Mouse (Mus musculus) gastrocnemius, postnatal 36 days (tissue): ENCODE measurements around the gene 4930535I16Rik. TPM values are rescaled to one million over a fixed set of nuclear protein-coding genes. Genes with fewer than 3 reads are reported as not detected.
"Not testable (repeated sequence)": the region's sequence is repeated elsewhere in the genome, so short reads cannot be mapped to it uniquely, and the experiment has no call there.

Experiments used
- DNase-seq, 2 experiments: peaks; one replicate each; pipeline ENCODE4 v3.0.0; 2022
- intact Hi-C: fragments of 180-260 bp; cut with DNase I; formaldehyde crosslinking; loops from one replicate; pipeline ENCODE4 v1.15.1; 2025
- long read RNA-seq, 2 experiments: library from polyadenylated mRNA; stranded (forward); transcript quantifications; one replicate each; pipeline ENCODE4 v2.0.0; 2021
- total RNA-seq, 2 experiments: library from RNA; stranded (reverse); gene quantifications; 2 replicates each; pipeline ENCODE4 v1.2.3; 2021

4930535I16Rik gene
- not detected for total RNA-seq
- long read RNA-seq, experiment 1 = 0 reads
- long read RNA-seq, experiment 2 = 0 reads

GRCm38 (mm10) chr4:123917548-123918140 lies at the start of gene 4930535I16Rik:
Gene 4930535I16Rik (minus strand): TSS chr4:123918022.
- intact Hi-C loops = no loop called here
- DNase-seq = peak in 1 of 2 experiments; percentile 12

- DNase-seq = no peak
- intact Hi-C loops = loop anchor here (10.0 kb wide), 1 partner anchor 162 kb away; no protein-coding TSS in a partner anchor
Observed at GRCm38 (mm10) chr4:123962721-123963120, 44.9 kb upstream of the 4930535I16Rik start.

GRCm38 (mm10) chr4:123960955-123961354 lies 43.1 kb upstream of the 4930535I16Rik start:
- intact Hi-C loops = loop anchor here (10.0 kb wide), 1 partner anchor 164 kb away; no protein-coding TSS in a partner anchor
- DNase-seq = no peak

DNA sequence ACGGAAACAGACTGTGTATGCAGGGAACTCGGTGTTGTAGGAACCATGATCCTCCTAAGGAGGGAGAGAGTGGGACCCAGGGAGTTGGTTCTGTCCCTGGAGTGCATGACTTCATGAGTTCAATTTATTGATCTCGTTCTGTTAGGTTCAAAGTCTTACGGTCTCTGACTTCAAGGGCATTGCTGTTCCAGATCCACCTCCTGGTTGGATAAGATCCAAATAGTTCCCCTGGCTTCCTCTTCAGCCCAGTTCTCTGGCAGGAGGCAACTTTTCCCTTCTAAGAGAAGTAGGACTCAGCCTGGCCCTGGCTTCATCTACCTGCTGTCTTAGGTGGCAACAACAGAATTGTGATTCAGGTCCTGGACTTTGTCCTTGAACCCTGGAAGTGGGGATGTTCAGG lies 40.1 kb upstream of the 4930535I16Rik start:
- intact Hi-C loops = no loop called here
- no peak for DNase-seq

DNA sequence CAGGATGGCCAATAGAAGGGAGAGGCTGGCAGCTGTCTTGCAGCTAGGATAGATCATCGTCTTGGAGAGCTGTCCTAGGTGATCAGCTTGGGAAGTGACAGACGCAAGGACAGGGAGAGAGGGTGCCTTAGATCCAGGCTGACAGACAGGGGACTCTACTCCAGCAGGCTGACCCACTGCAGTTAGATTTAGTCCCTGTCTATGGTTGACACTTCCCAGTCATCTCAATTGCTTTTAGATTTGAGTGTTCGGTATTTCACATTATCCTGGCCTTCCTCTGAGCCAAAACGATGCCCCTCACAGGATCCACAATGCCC lies 39.6 kb upstream of the 4930535I16Rik start:
- intact Hi-C loops = no loop called here
- DNase-seq = no peak

DNA sequence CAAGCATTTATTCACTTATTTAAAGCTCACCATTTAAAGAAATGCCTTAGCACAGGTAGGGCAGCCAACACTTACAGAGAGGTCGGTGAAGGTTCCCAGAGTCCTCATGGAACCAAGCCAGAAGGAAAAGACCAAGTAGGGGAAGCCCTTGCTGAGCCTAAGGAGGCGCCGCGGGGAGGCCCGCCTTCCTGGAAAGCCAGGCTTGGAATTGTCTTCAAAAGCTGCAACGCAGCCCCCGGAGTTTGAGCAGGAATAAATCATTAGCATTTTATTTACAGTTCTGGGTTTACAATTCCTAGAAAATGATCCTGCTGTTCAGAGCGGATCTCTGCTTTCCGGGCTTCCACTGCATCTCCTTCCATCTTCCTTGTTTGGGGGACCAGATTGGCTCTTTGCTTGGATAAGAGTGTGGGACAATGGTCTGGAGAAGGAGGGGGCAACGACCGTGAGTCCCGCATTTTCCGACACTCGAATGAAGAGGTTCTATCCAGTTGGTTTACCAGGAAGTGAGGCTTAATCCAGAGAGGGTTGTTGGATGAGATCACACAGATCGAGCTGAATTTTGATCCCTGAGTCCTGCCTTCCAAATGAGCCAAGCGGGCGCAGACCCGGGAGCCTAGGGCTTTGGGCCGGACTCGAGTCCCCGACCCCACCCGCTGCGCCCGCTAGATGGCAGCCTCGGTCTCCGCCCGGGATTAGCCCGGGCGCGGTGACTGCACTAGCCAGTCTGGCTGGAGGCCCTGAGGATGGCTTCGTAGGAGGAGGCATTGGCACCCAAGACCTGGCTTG lies 39.1 kb upstream of the 4930535I16Rik start:
- intact Hi-C loops = no loop called here

DNA sequence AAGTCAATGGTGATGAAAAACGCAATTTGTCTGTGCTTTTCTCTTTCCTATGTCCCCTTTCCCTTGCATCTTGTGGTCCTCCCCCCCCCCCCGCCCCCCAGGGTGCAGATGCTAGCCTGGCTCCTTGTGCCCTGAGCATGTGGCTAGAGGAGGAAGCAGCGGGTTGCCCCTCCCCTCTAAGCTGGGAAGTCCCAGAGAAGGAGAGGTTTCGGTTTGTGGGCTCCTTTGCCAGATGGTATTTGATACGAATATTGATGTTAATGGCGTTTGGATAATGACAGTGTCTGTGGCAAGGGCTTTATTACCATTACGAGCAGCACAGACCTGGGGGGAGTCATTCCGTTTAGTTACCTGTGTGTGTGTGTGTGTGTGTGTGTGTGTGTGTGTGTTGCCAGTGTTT lies 34.2 kb upstream of the 4930535I16Rik start:
- intact Hi-C loops = no loop called here

More for the DNA sequence above, 39.1 kb upstream of the 4930535I16Rik start:
- DNase-seq = peak; percentile 64 to 70

GRCm38 (mm10) chr4:123949649-123950048 lies 31.8 kb upstream of the 4930535I16Rik start:
- DNase-seq = no peak
- intact Hi-C loops = no loop called here

More for the DNA sequence above, 34.2 kb upstream of the 4930535I16Rik start:
- no peak for DNase-seq

GRCm38 (mm10) chr4:123948901-123949300 lies 31.1 kb upstream of the 4930535I16Rik start:
- intact Hi-C loops = no loop called here
- no peak for DNase-seq

DNA sequence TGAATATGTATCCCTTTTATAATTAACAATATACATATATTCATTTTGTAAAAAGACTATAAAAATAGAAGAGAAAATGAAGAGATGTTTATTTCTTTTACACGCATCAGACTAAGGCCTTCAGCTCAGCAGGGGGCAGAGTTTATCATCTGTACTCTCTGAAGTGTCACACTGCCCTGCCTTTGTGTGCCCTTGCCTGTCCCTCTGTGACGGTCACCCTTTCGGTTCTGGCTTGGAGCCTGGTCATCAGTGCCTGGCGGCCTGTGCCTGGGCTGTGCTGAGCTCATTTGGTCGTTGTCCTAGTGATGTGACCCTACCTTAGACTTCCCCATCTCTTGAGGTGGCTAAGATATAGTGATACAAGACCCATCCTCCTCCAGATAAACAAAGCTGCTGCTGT lies 29.3 kb upstream of the 4930535I16Rik start:
- intact Hi-C loops = no loop called here
- DNase-seq = no peak

- intact Hi-C loops = no loop called here
- DNase-seq = no peak
Observed at GRCm38 (mm10) chr4:123946701-123947100, 28.9 kb upstream of the 4930535I16Rik start.

DNA sequence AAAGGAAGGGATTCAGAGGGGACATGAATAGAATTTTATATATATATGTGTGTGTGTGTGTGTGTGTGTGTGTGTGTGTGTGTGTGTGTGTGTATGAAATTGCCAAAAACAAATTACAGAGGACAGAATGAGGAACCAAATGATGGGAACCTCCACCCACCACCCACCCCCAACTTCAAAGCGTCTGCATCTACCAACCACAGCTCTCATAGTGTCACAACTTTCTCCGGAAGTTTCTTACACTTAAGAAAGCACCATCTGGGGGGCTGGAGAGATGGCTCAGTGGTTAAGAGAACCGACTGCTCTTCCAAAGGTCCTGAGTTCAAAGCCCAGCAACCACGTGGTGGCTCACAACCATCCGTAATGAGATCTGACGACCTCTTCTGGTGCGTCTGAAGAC lies 23.1 kb upstream of the 4930535I16Rik start:
- intact Hi-C loops, DNase-seq: not testable (repeated sequence)

DNA sequence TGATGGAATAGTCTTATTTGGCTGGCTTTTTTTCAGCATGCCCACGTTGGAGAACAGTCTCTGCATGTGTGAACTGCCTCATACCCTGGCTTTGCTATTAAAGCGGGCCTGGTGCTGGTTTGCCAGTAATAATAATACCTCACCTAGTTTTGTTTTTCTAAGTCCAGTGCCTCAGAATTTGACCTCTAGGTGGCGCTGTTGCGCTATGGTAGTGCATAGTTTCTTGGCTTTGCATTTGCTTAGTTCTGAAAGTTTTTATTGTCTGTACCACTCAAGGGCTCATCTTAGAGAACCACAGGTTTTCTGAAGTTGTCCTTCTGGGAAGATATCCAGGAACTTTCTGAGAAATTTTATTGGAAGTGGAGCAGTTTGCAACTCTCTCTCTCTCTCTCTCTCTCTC lies 22.0 kb upstream of the 4930535I16Rik start:
- peak; percentile 47 to 51 for DNase-seq
- intact Hi-C loops = loop anchor here (5.0 kb wide), 1 partner anchor 732 kb away; no protein-coding TSS in a partner anchor

DNA sequence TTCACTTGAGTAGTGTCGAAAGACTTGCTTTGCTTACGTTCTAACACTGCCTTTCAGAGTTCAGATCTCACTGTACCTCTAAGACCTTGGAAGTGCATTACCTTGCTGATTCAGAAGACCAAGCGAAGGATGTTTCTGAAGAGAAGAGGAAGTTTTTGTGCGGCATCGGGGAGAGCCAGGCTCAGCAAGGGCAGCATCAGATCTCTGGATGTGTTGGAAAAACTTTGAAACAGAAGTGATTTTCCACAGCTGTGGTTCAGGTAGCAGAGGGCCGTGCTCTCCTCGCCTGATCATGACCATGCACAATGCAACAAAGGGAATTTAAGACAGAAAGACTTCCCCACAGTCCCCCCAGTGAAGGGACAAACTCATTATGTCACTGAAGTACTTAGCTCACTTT lies 18.2 kb upstream of the 4930535I16Rik start:
- intact Hi-C loops = loop anchor here (5.0 kb wide), 1 partner anchor 736 kb away; no protein-coding TSS in a partner anchor
- DNase-seq = no peak

- intact Hi-C loops = no loop called here
- no peak for DNase-seq
Observed at GRCm38 (mm10) chr4:123934306-123934705, 16.5 kb upstream of the 4930535I16Rik start.

GRCm38 (mm10) chr4:123929994-123930393 lies 12.2 kb upstream of the 4930535I16Rik start:
- intact Hi-C loops = no loop called here
- DNase-seq = no peak

DNA sequence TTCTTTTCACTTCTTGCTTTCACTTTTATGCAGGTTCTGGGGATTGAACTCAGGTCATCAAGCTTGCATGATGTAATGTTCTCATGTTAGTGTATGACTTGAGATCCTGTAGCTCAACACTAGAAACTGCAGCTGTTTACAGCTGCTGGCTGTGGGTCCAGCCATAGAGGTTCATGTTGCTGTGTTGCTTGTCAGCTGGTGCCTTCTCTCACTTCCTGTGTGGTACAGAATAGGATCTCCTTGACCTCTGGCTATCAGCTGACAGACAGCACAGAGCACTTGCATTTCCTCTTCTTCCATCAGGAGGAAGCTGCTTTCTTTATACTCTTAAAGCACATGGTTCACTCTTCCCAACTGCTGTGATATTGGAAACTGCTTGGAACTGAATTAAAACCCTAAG lies 10.1 kb upstream of the 4930535I16Rik start:
- DNase-seq = no peak
- intact Hi-C loops = no loop called here

DNA sequence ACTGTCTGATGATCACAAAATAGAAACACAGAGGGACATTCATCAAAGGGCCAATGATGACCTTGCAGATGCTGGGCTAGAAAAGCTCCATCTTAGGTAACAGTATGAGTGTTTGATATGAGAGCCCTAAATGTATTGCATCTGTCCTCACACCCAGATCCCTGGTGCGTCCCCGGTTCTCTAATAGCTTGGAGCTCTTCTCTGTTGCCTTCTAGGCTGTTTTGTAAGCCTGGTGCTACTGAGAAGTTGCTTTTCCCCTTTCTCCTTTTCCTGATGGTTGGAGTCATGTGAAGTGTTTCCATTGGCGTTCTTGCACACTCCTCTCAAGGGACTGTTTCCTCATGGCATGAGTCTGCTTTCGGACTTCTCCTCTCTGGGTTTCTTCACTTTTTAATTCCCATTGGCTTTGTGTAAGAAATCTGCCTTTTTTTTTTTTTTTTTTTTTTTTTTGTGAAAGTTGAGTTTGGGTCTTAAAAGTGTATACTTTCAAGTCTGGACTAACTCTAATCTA lies 3.3 kb upstream of the 4930535I16Rik start:
- intact Hi-C loops = no loop called here
- DNase-seq = no peak

- DNase-seq = no peak
- intact Hi-C loops = no loop called here
Observed at GRCm38 (mm10) chr4:123918851-123919250, 1.0 kb upstream of the 4930535I16Rik start.

DNA sequence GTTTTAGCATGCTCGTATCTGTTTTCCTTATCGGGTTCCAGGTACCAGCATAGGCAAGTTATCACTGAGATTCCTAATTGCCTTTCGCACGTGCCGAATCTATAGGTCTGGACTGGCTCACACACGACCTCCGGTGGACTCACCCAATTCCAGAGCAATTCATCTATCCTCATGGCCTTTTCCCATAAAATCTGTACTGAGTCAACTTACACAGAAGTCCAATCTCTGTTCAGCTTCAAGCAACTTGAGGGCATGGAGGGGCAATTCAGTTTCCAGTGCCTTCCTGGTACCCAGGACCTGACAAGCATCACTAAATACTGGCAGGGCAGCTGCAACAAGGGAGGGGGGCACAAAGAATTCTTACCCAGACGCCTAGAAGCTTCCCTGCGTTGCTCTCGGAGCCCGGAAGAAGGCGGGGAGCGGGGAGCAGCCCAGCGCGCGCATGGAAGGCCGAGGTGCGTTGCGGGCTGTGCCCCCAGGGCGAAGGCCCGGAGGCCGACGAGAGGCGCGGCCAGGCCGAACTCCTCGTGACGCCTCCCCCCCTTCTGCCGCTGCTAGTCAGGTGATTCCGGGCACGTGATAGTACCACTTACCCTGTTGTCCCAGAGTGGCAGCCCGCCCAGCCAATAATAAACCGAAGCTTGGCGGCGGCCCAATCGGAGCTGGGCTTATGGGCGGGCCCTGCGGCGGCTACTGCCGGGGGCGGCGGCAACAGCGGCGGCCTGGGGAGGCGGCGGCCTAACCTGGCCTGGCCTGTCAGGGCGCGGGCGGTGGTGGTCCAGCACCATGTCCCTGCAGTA lies 874 bp downstream of the 4930535I16Rik start, which contains the start of gene Rragc:
Rragc (plus strand) TSS at position 699 of the 800 bp plus-strand sequence.
- intact Hi-C loops = no loop called here
- peak; percentile 100 for DNase-seq

DNA sequence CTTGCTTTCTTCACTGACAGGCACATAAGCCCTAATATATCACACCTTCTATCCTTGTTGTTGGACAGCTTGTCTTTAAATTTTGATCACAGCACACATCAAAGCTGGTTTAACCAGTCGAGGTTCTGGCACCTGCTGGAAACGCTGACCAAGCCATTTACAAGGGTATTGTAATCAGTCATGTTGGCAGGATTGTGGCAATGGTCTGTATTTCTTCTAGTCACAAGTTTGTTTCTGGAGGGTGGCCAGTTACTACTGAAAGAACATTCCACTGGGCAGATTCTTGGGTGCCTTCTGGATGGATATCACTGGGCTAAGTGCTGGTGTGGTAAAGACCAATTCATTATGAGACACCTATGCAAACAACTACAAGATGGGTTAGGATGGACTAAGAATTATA lies 5.4 kb downstream of the 4930535I16Rik start:
- DNase-seq = no peak
- intact Hi-C loops = no loop called here
